Mouse (Mus musculus): ENCODE measurements at regions not wholly inside any gene's neighbourhood (a gene's known extent, or its start where the extent isn't known, plus 50 kb on each side); places are given as distances from the start of the nearest gene placed in this dataset.
A peak's percentile ranks its signal among the peaks of the same experiment; 100 is the strongest.

- Histone ChIP-seq H3K4me2 (ENCODE audit: low read length) (no peak overlapping the region), H3K4me1 (ENCODE audit: control insufficient read depth, insufficient read depth, low read length) (peaks cover 5% of the 10 kb centered on the region; the same call in 1 of the 2 replicates), H3K9me3 (ENCODE audit: control insufficient read depth, low read length) (no peaks in the 10 kb centered on the region), H3K9ac (replicated peaks; ENCODE audit: low read length) (no peak overlapping the region), H3K4me3 (replicated peaks; ENCODE audit: low read depth, low read length) (no peak overlapping the region), H3K36me3 (ENCODE audit: control insufficient read depth, insufficient read depth, low read length) (no peaks in the 10 kb centered on the region), H3K27ac (replicated peaks; ENCODE audit: low read depth, low read length) (0 out of 2 replicates have a peak overlapping the region, but pooled peaks have one; percentile 16), H3K27me3 (ENCODE audit: control insufficient read depth, insufficient read depth, low read length) (no peaks in the 10 kb centered on the region)
- 35% methylated on average over 5 of the region's 5 CpGs for WGBS
- peak; percentile 77 for ATAC-seq (ENCODE audit: low FRiP score, low TSS enrichment)
- DNase-seq, result peak; percentile 53
Observed at GRCm38 (mm10) chr16:60815628-60816414, 210.5 kb upstream of the Epha6 start.

GRCm38 (mm10) chr16:60800746-60801145, 195.4 kb upstream of the Epha6 start:
- Histone ChIP-seq H3K4me3 (replicated peaks; ENCODE audit: low read depth, low read length) (no peak overlapping the region), H3K36me3 (ENCODE audit: control insufficient read depth, insufficient read depth, low read length) (no peaks in the 10 kb centered on the region), H3K9me3 (ENCODE audit: control insufficient read depth, low read length) (no peaks in the 10 kb centered on the region), H3K4me2 (ENCODE audit: low read length) (no peak overlapping the region), H3K4me1 (ENCODE audit: control insufficient read depth, insufficient read depth, low read length) (no peaks in the 10 kb centered on the region), H3K27me3 (ENCODE audit: control insufficient read depth, insufficient read depth, low read length) (no peaks in the 10 kb centered on the region), H3K9ac (replicated peaks; ENCODE audit: low read length) (no peak overlapping the region), H3K27ac (replicated peaks; ENCODE audit: low read depth, low read length) (no peak overlapping the region)
- DNase-seq, result no peak
- ATAC-seq (ENCODE audit: low FRiP score, low TSS enrichment), result no peak
- 82% methylated on average over 4 of the region's 4 CpGs for WGBS

Measured in midbrain, embryonic 14.5 days (tissue).